Comparison of ENCODE assay signal across 8 mouse cellular contexts in genomic region chr11:117783089-117783488, GRCm38 (mm10). TPM values are rescaled to one million over a fixed set of nuclear protein-coding genes. Genes with fewer than 3 reads are reported as not detected.
DNase-seq lines count a peak whose midpoint lies in the region; ATAC-seq and TF ChIP-seq lines count a peak whose summit lies in the region.

No protein-coding gene starts in this region.

- peak; percentile 65 for TF ChIP-seq CTCF in intestine, postnatal 0 days (IDR thresholded peaks at IDR 0.05; ENCODE audit: low read depth)
- 0 out of 2 replicates have a peak, but pooled peaks have one; percentile 10 for TF ChIP-seq CTCF in lung, adult 2 months (IDR thresholded peaks at IDR 0.05; ENCODE audit: insufficient read depth, low read length)
- no peak for TF ChIP-seq CTCF in olfactory bulb, adult 2 months (IDR thresholded peaks at IDR 0.05; ENCODE audit: insufficient read depth, low read depth, low read length)

- no peaks in the 10 kb centered on the region for H3K27me3 ChIP-seq in intestine, postnatal 0 days (replicated peaks; ENCODE audit: control insufficient read depth, insufficient read depth, low read length)

- 19% methylated on average over 31 of the region's 31 CpGs for WGBS in intestine, postnatal 0 days
- WGBS in lung, adult 2 months, result 9% methylated on average over 31 of the region's 31 CpGs
- WGBS in olfactory bulb, adult 2 months, result 17% methylated on average over 31 of the region's 31 CpGs

- no peaks in the 10 kb centered on the region for H3K9me3 ChIP-seq in intestine, postnatal 0 days (ENCODE audit: control insufficient read depth)

- peaks cover 2% of the 10 kb centered on the region; the same call in 1 of the 2 replicates for H3K36me3 ChIP-seq in intestine, postnatal 0 days (ENCODE audit: control insufficient read depth, insufficient read depth)

- ATAC-seq in intestine, postnatal 0 days, result no peak

- TF ChIP-seq POLR2A in lung, adult 2 months (IDR thresholded peaks at IDR 0.05; ENCODE audit: borderline replicate concordance, extremely low read depth, low read depth, low read length), result peak; percentile 26; the same call in 1 of the 2 replicates
- TF ChIP-seq POLR2A in olfactory bulb, adult 2 months (IDR thresholded peaks at IDR 0.05; ENCODE audit: insufficient read depth, low read depth, low read length), result no peak

- H3K4me2 ChIP-seq in intestine, postnatal 0 days (replicated peaks; ENCODE audit: low read depth), result peak overlapping the region; percentile 95

- no peak overlapping the region for H3K9ac ChIP-seq in intestine, postnatal 0 days (ENCODE audit: low read depth, low read length)

- peaks cover 6% of the 10 kb centered on the region; the same call in 1 of the 2 replicates for H3K4me1 ChIP-seq in brown adipose tissue, adult 24 weeks (ENCODE audit: control insufficient read depth, insufficient read depth, insufficient read length, low read length)
- peaks cover 17% of the 10 kb centered on the region; the same call in 1 of the 2 replicates for H3K4me1 ChIP-seq in intestine, postnatal 0 days (replicated peaks; ENCODE audit: control insufficient read depth, insufficient read depth, low read length)
- peaks cover 9% of the 10 kb centered on the region for H3K4me1 ChIP-seq in lung, adult 2 months (ENCODE audit: control insufficient read depth, insufficient read depth, low read length)
- peaks cover 34% of the 10 kb centered on the region for H3K4me1 ChIP-seq in olfactory bulb, adult 2 months (ENCODE audit: control insufficient read depth, insufficient read depth, low read length)

- peak; percentile 49 for DNase-seq in ovary, postnatal 36 days (ENCODE audit: low spot score)
- DNase-seq in ovary, adult 18-20 months (ENCODE audit: low spot score), result no peak
- DNase-seq in heart, adult 11 months, result peak; percentile 97
- peak; percentile 42 for DNase-seq in lung, adult 2 months
- no peak for DNase-seq in Muller cell, postnatal 12 days (ENCODE audit: inconsistent ontology term)

- H3K4me3 ChIP-seq in brown adipose tissue, adult 24 weeks (ENCODE audit: insufficient read depth, low read depth, low read length), result peak overlapping the region; percentile 65
- H3K4me3 ChIP-seq in intestine, postnatal 0 days (ENCODE audit: low read depth, low read length), result 0 out of 2 replicates have a peak overlapping the region, but pooled peaks have one; percentile 17
- peak overlapping the region; percentile 37 for H3K4me3 ChIP-seq in lung, adult 2 months (replicated peaks; ENCODE audit: extremely low read depth, low read depth, low read length)
- H3K4me3 ChIP-seq in olfactory bulb, adult 2 months (ENCODE audit: insufficient read depth, low read depth, low read length), result peak overlapping the region; percentile 20; the same call in 1 of the 2 replicates

- H3K27ac ChIP-seq in brown adipose tissue, adult 24 weeks (replicated peaks; ENCODE audit: low read depth, low read length), result peak overlapping the region; percentile 99
- no peak overlapping the region; the same call in 1 of the 2 replicates for H3K27ac ChIP-seq in intestine, postnatal 0 days (ENCODE audit: low read depth, low read length)
- no peak overlapping the region for H3K27ac ChIP-seq in olfactory bulb, adult 2 months (ENCODE audit: insufficient read depth, low read depth, low read length)

RNA-seq across cellular contexts. Expression of gene Tmc6, which starts 1.1 kb away (rescaled TPM):
- 3.7 and 7.2 TPM in 2 replicates for polyA plus RNA-seq in brown adipose tissue, adult 24 weeks (2012; ENCODE audit: insufficient read depth, insufficient read length, missing spikeins)
- polyA plus RNA-seq in intestine, postnatal 0 days (2015; fragmentation: Nextera tagmentation; extraction: Ambion mirVana), result 23.8 and 26.3 TPM in 2 replicates
- polyA plus RNA-seq in lung, adult 2 months (2012; rRNA removed), result 55.7 and 56.0 TPM in 2 replicates
- 606 TPM in 1 of 2 replicates, not detected in the other for polyA plus RNA-seq in olfactory bulb, adult 2 months (2012; ENCODE audit: insufficient read depth, insufficient read length, low replicate concordance, missing spikeins)

RNA-seq across cellular contexts. Expression of gene Tmc8, which starts 1.2 kb away (rescaled TPM):
- 0.88 TPM in 1 of 2 replicates, not detected in the other for polyA plus RNA-seq in brown adipose tissue, adult 24 weeks (2012; ENCODE audit: insufficient read depth, insufficient read length, missing spikeins)
- polyA plus RNA-seq in intestine, postnatal 0 days (2015; fragmentation: Nextera tagmentation; extraction: Ambion mirVana), result 18.2 TPM in 2 replicates
- polyA plus RNA-seq in lung, adult 2 months (2012; rRNA removed), result 12.0 and 12.8 TPM in 2 replicates
- polyA plus RNA-seq in olfactory bulb, adult 2 months (2012; ENCODE audit: insufficient read depth, insufficient read length, low replicate concordance, missing spikeins), result not detected in 2 replicates

RNA-seq across cellular contexts. Expression of gene 6030468B19Rik, which starts 14.4 kb away (rescaled TPM):
- not detected in 2 replicates for polyA plus RNA-seq in brown adipose tissue, adult 24 weeks (2012; ENCODE audit: insufficient read depth, insufficient read length, missing spikeins)
- not detected in 2 replicates for polyA plus RNA-seq in intestine, postnatal 0 days (2015; fragmentation: Nextera tagmentation; extraction: Ambion mirVana)
- 0.18 and 0.33 TPM in 2 replicates for polyA plus RNA-seq in lung, adult 2 months (2012; rRNA removed)
- polyA plus RNA-seq in olfactory bulb, adult 2 months (2012; ENCODE audit: insufficient read depth, insufficient read length, low replicate concordance, missing spikeins), result not detected in 2 replicates

RNA-seq across cellular contexts. Expression of gene Gm20708, which starts 26.4 kb away (rescaled TPM):
- polyA plus RNA-seq in brown adipose tissue, adult 24 weeks (2012; ENCODE audit: insufficient read depth, insufficient read length, missing spikeins), result not detected in 2 replicates
- polyA plus RNA-seq in intestine, postnatal 0 days (2015; fragmentation: Nextera tagmentation; extraction: Ambion mirVana), result 0.29 and 0.37 TPM in 2 replicates
- polyA plus RNA-seq in lung, adult 2 months (2012; rRNA removed), result 0.06 TPM in 1 of 2 replicates, not detected in the other
- not detected in 2 replicates for polyA plus RNA-seq in olfactory bulb, adult 2 months (2012; ENCODE audit: insufficient read depth, insufficient read length, low replicate concordance, missing spikeins)

RNA-seq across cellular contexts. Expression of gene Syngr2, which starts 26.4 kb away (rescaled TPM):
- 30.4 and 30.5 TPM in 2 replicates for polyA plus RNA-seq in brown adipose tissue, adult 24 weeks (2012; ENCODE audit: insufficient read depth, insufficient read length, missing spikeins)
- 116 and 129 TPM in 2 replicates for polyA plus RNA-seq in intestine, postnatal 0 days (2015; fragmentation: Nextera tagmentation; extraction: Ambion mirVana)
- 180 and 191 TPM in 2 replicates for polyA plus RNA-seq in lung, adult 2 months (2012; rRNA removed)
- polyA plus RNA-seq in olfactory bulb, adult 2 months (2012; ENCODE audit: insufficient read depth, insufficient read length, low replicate concordance, missing spikeins), result not detected in 2 replicates

Comparison
In these comparisons a context has a peak if more than half of its experiments do, and no peak if none do; other contexts are left out.
1. DNase-seq: peak in ovary, postnatal 36 days (single experiment), heart, adult 11 months (single experiment) and lung, adult 2 months (single experiment); none in ovary, adult 18-20 months (single experiment) and Muller cell, postnatal 12 days (single experiment).
2. Peak in every context shown above with its lines, with median percentiles within 50 percentile points of each other: H3K4me3 ChIP-seq.